In the genomic region with DNA sequence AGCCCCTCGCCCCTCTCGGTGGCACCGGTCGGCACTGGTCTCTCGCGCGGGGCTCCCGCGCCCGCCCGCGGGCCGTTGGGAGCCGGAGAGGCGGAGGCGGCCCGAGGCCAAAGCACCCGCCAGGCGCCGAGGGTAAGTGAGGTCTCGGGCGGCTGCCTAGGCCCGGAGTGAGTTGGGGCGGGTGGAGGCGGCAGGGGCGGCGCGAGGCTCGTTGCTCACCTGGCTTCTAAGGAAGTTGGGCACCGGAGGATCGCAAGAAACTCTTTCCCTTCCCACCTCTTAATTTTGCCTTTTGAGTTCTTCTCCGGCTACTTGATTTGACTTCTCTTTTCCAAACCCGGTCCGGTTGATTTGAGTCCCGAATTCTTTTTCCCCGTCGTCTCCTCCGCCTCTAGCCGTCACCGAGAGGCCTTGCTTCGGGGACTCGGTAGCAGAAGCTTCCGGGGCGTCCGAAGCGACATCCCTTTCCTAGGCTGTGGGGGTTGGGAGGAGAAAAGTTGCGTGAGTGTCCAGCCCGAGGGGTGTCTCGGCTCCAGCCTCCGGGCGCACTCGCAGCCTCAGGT, we compare ENCODE assay signal across 8 mouse cellular contexts. TPM values are rescaled to one million over a fixed set of nuclear protein-coding genes. Genes with fewer than 3 reads are reported as not detected.
DNase-seq lines count a peak whose midpoint lies in the region; ATAC-seq and TF ChIP-seq lines count a peak whose summit lies in the region.

No protein-coding gene starts in this region.

- intact Hi-C loops in heart, postnatal 36 days (cut with DNase I): loop anchor here (10.0 kb wide), 1 partner anchor 360 kb away; a partner anchor contains a TSS

- TF ChIP-seq POLR2A in MEL (IDR thresholded peaks at IDR 0.05; ENCODE audit: control insufficient read depth in 1 of 2, insufficient read depth in 1 of 2, low read depth in 1 of 2, low read length in 2 of 2, poor library complexity in 1 of 2): peak in 1 of 2 experiments; percentile 15; a peak in 1 of 4 replicates

- DNase-seq in MEL (ENCODE audit: low read depth, low spot score): peak; percentile 72
- peak; percentile 55 for DNase-seq in c-Kit-negative CD71-positive TER-119-positive erythroid progenitor cells, embryonic 14.5 days (ENCODE audit: low read depth, low spot score)
- DNase-seq in forebrain, embryonic 11.5 days (ENCODE audit: low spot score): peak; percentile 65
- DNase-seq in heart, postnatal 36 days: peak; percentile 49 to 52
- peak; percentile 24 to 28 for DNase-seq in layer of hippocampus, postnatal 36 days
- peak; percentile 33 for DNase-seq in right cerebral cortex, postnatal 4 days

- peak; percentile 55; the same call in 1 of the 2 replicates for ATAC-seq in forebrain, embryonic 11.5 days (replicated peaks; ENCODE audit: low FRiP score)
- no peak; the same call in 1 of the 2 replicates for ATAC-seq in megakaryocyte-erythroid progenitor cell, adult 5-6 weeks (replicated peaks; ENCODE audit: low FRiP score, low TSS enrichment, poor library complexity, severe bottlenecking)

- TF ChIP-seq CTCF in MEL (IDR thresholded peaks at IDR 0.05 in 2 of 3, conservative IDR thresholded peaks at IDR 0.05 in 1 of 3; ENCODE audit: control insufficient read depth in 1 of 3, insufficient read depth in 1 of 3, low read depth in 2 of 3, low read length in 3 of 3, poor library complexity in 1 of 3, severe bottlenecking in 1 of 3): no peak

- peaks cover 42% of the 10 kb centered on the region for H3K79me2 ChIP-seq in MEL (ENCODE audit: control insufficient read depth, insufficient read depth, low read length, poor library complexity)
- H3K79me2 ChIP-seq in macrophage (ENCODE audit: inconsistent target): peaks cover 59% of the 10 kb centered on the region

- no peaks in the 10 kb centered on the region for H3K9me3 ChIP-seq in MEL (replicated peaks; ENCODE audit: insufficient read depth, low read length)
- H3K9me3 ChIP-seq in forebrain, embryonic 11.5 days (ENCODE audit: control insufficient read depth, low read length): no peaks in the 10 kb centered on the region

- TF ChIP-seq EP300 in MEL (IDR thresholded peaks at IDR 0.05; ENCODE audit: low read depth in 1 of 2, low read length in 2 of 2): no peak

- H3K4me1 ChIP-seq in MEL (ENCODE audit: control insufficient read depth in 1 of 2, insufficient read depth in 2 of 2, low read length in 2 of 2): peaks cover 19 to 20% of the 10 kb centered on the region in 2 experiments
- peaks cover 2% of the 10 kb centered on the region; the same call in 1 of the 2 replicates for H3K4me1 ChIP-seq in forebrain, embryonic 11.5 days (replicated peaks; ENCODE audit: control insufficient read depth, insufficient read depth, low read length)

- H3K27me3 ChIP-seq in MEL (ENCODE audit: control insufficient read depth in 1 of 2, insufficient read depth in 2 of 2, low read length in 2 of 2): no peaks in the 10 kb centered on the region
- no peaks in the 10 kb centered on the region for H3K27me3 ChIP-seq in forebrain, embryonic 11.5 days (ENCODE audit: control insufficient read depth, insufficient read depth, low read length)

- peak overlapping the region; percentile 94 for H3K9ac ChIP-seq in MEL (ENCODE audit: control insufficient read depth, low read depth, low read length, poor library complexity, severe bottlenecking)
- H3K9ac ChIP-seq in forebrain, embryonic 11.5 days (ENCODE audit: low read length): peak overlapping the region; percentile 96

- TF ChIP-seq RAD21 in MEL (IDR thresholded peaks at IDR 0.05; ENCODE audit: low read depth, low read length): no peak

- WGBS in forebrain, embryonic 11.5 days: under 1% methylated on average over 52 of the region's 52 CpGs
- WGBS in macrophage (ENCODE audit: missing documents): 1% methylated on average over 51 of the region's 52 CpGs

- H3K4me3 ChIP-seq in MEL (ENCODE audit: control insufficient read depth in 1 of 2, insufficient read depth in 1 of 2, low read depth in 2 of 2, low read length in 2 of 2) (peak overlapping the region; percentile 91 to 92), macrophage (ENCODE audit: inconsistent target) (peak overlapping the region; percentile 88)
- peak overlapping the region; percentile 96 for H3K4me3 ChIP-seq in forebrain, embryonic 11.5 days (ENCODE audit: low read depth, low read length)

- H3K36me3 ChIP-seq in MEL (ENCODE audit: control insufficient read depth in 1 of 2, insufficient read depth in 2 of 2, low read length in 2 of 2): peaks cover 20 to 45% of the 10 kb centered on the region in 2 experiments
- no peaks in the 10 kb centered on the region; the same call in 1 of the 2 replicates for H3K36me3 ChIP-seq in forebrain, embryonic 11.5 days (ENCODE audit: control insufficient read depth, insufficient read depth, low read length)
- no peaks in the 10 kb centered on the region for H3K36me3 ChIP-seq in macrophage (ENCODE audit: inconsistent target)

- H3K4me2 ChIP-seq in forebrain, embryonic 11.5 days (ENCODE audit: low read depth, low read length, severe bottlenecking): peak overlapping the region; percentile 79

- peak overlapping the region; percentile 85 for H3K27ac ChIP-seq in MEL (ENCODE audit: control insufficient read depth, low read depth, low read length)
- peak overlapping the region; percentile 90 for H3K27ac ChIP-seq in forebrain, embryonic 11.5 days (ENCODE audit: low read depth, low read length)
- H3K27ac ChIP-seq in macrophage: peak overlapping the region; percentile 71

TF ChIP-seq in MEL, 35 proteins besides CTCF, POLR2A, EP300 and RAD21:
- TF ChIP-seq ZC3H11A (IDR thresholded peaks at IDR 0.05; ENCODE audit: low read depth, low read length): no peak
- TF ChIP-seq MEF2A (IDR thresholded peaks at IDR 0.05; ENCODE audit: extremely low read depth, insufficient replicate concordance, low read depth, low read length, poor library complexity, severe bottlenecking): no peak
- TF ChIP-seq POLR2AphosphoS2 (IDR thresholded peaks at IDR 0.05; ENCODE audit: low read length): no peak
- 0 out of 2 replicates have a peak, but pooled peaks have one; percentile 10 for TF ChIP-seq HCFC1 (IDR thresholded peaks at IDR 0.05; ENCODE audit: low read depth, low read length)
- no peak for TF ChIP-seq UBTF (IDR thresholded peaks at IDR 0.05; ENCODE audit: borderline replicate concordance, insufficient read depth, low read depth, low read length)
- no peak for TF ChIP-seq USF2 (IDR thresholded peaks at IDR 0.05; ENCODE audit: borderline replicate concordance in 1 of 2, insufficient read depth in 1 of 2, low read depth in 1 of 2, low read length in 2 of 2)

RNA-seq across cellular contexts. Expression of a gene that starts 0.6 kb away (rescaled TPM):
- 100 and 111 TPM in 2 replicates for total RNA-seq in MEL (2012; rRNA removed)
- polyA plus RNA-seq in MEL (2012; ENCODE audit: insufficient read depth in 1 of 2, insufficient read length in 2 of 2, low read depth in 1 of 2, low replicate concordance in 2 of 2, missing spikeins in 1 of 2): 100 to 1,000 TPM in 1 of 2 experiments, 10 to 100 TPM in 1; 80.4 to 221 TPM
- 33.7 and 34.5 TPM in 2 replicates for polyA plus RNA-seq in forebrain, embryonic 11.5 days (2014; fragmentation: Nextera tagmentation; extraction: Ambion mirVana)
- total RNA-seq in heart, postnatal 36 days (2021): 10 to 100 TPM; 36.5 to 37.6 TPM
- total RNA-seq in layer of hippocampus, postnatal 36 days (2021): 10 to 100 TPM; 54.3 to 54.6 TPM
- total RNA-seq in macrophage (2018; cell fraction: chromatin; rRNA removed): 100 to 1,000 TPM; 119 to 179 (median 149) TPM
- 10 to 100 TPM; 62.3 to 82.8 (median 72.5) TPM for total RNA-seq in macrophage (2018; cell fraction: cytosol; rRNA removed)
- 100 to 1,000 TPM in 20 of 26 experiments, 10 to 100 TPM in 6; 83.6 to 157 (median 111) TPM for total RNA-seq in macrophage (2018; cell fraction: nucleus; rRNA removed)
- polyA plus RNA-seq in macrophage (2018): 39.9 to 47.6 TPM (median 44.0 TPM) in 3 replicates
- total RNA-seq in megakaryocyte-erythroid progenitor cell, adult 5-6 weeks (2014; fragmentation: Nextera tagmentation): 102 and 161 TPM in 2 replicates
- total RNA-seq in megakaryocyte-erythroid progenitor cell, adult 5-6 weeks (2017): 201 and 208 TPM in 2 replicates
